Comparison of ENCODE assay signal across 27 mouse cellular contexts in the genomic region with DNA sequence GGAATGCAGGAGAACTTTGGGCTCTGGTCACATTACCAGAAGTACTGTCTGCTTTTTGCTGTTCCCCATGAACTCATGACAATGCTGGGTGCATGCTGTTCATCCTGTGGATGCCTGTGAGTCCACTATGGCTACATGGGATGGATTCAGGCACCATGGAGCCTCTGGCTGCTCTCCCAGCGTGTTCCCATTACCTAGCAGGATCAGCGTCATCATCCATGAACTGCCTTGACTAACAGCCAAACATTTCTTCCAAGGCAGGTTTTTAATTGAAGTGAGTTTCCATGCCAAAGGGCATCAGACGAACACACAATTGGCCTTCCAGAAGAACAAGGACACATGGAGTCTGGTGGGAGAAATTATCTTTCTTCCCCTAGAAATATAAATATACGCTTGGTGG.
DNase-seq lines count a peak whose midpoint lies in the region; ATAC-seq and TF ChIP-seq lines count a peak whose summit lies in the region.
"Had no signal": no experiment of that assay in that cellular context is flagged by ENCODE, and none has a peak within 500 bp of the region (broad histone marks: within the 10 kb centered on the region; RNA-seq: fewer than 3 reads in every experiment).

No protein-coding gene starts in this region.

- no peaks in the 10 kb centered on the region for H3K79me2 ChIP-seq in heart, adult 2 months (replicated peaks; ENCODE audit: control insufficient read depth, insufficient read depth, low read length)

- TF ChIP-seq EP300 in heart, adult 2 months (IDR thresholded peaks at IDR 0.05; ENCODE audit: insufficient read depth, low read depth, low read length), result no peak

- no peak for TF ChIP-seq POLR2A in heart, adult 2 months (IDR thresholded peaks at IDR 0.05; ENCODE audit: insufficient read depth, low read depth, low read length)

- DNase-seq in forebrain, embryonic 10.5 days (ENCODE audit: extremely low spot score, low spot score), result no peak
- DNase-seq in kidney, adult 9 months, result peak; percentile 76
- DNase-seq in forebrain, postnatal 0 days, result peak; percentile 7
- peak; percentile 60 for DNase-seq in kidney, postnatal 14 days
- no peak for DNase-seq in gastrocnemius, postnatal 14 days
- DNase-seq in heart, adult 2 months, result no peak
- DNase-seq: adrenal gland, adult 2 months; adrenal gland, postnatal 36 days; B cell, adult 2 months; cerebellum, adult 2 months; gastrocnemius, postnatal 25 days; heart, adult 11 months; heart, postnatal 4 days; layer of hippocampus, postnatal 36 days; lung, embryonic 14.5 days; lung, postnatal 14 days; right cerebral cortex, postnatal 25 days; thymus, postnatal 14 days had no signal

- peak; percentile 58; the same call in 1 of the 2 replicates for ATAC-seq in forebrain, embryonic 15.5 days (replicated peaks)
- ATAC-seq in kidney, embryonic 16.5 days (ENCODE audit: low FRiP score, low TSS enrichment), result no peak
- no peak for ATAC-seq in forebrain, postnatal 0 days
- ATAC-seq: inflammation-experienced regulatory T-cells, adult 6 months; midbrain, embryonic 15.5 days had no signal

- H3K4me2 ChIP-seq in forebrain, embryonic 15.5 days (replicated peaks), result no peak overlapping the region
- H3K4me2 ChIP-seq in kidney, embryonic 16.5 days (replicated peaks; ENCODE audit: low read depth, low read length), result no peak overlapping the region
- H3K4me2 ChIP-seq in forebrain, postnatal 0 days (ENCODE audit: low read depth), result no peak overlapping the region
- H3K4me2 ChIP-seq: heart, embryonic 12.5 days; hindbrain, embryonic 14.5 days; lung, embryonic 14.5 days; midbrain, embryonic 15.5 days; stomach, embryonic 15.5 days had no signal

- H3K9ac ChIP-seq in forebrain, embryonic 15.5 days (replicated peaks), result no peak overlapping the region
- no peak overlapping the region for H3K9ac ChIP-seq in kidney, embryonic 16.5 days (replicated peaks; ENCODE audit: low read length)
- H3K9ac ChIP-seq in forebrain, postnatal 0 days, result no peak overlapping the region
- no peak overlapping the region for H3K9ac ChIP-seq in heart, adult 2 months (ENCODE audit: low read depth, low read length)
- H3K9ac ChIP-seq: heart, embryonic 12.5 days; hindbrain, embryonic 14.5 days; liver, embryonic 14.5 days; lung, embryonic 14.5 days; midbrain, embryonic 15.5 days; stomach, embryonic 15.5 days had no signal

- H3K27me3 ChIP-seq in forebrain, embryonic 15.5 days, result no peaks in the 10 kb centered on the region
- H3K27me3 ChIP-seq in forebrain, embryonic 10.5 days (ENCODE audit: poor library complexity, severe bottlenecking), result no peaks in the 10 kb centered on the region
- no peaks in the 10 kb centered on the region for H3K27me3 ChIP-seq in kidney, embryonic 16.5 days (ENCODE audit: insufficient read depth, low read length)
- H3K27me3 ChIP-seq in forebrain, postnatal 0 days (ENCODE audit: insufficient read depth, low read length), result no peaks in the 10 kb centered on the region
- H3K27me3 ChIP-seq in heart, adult 2 months (ENCODE audit: control insufficient read depth, insufficient read depth, low read length), result no peaks in the 10 kb centered on the region
- H3K27me3 ChIP-seq: heart, embryonic 12.5 days; midbrain, embryonic 15.5 days; stomach, embryonic 15.5 days had no signal

- WGBS in forebrain, embryonic 15.5 days, result 51% methylated on average over 4 of the region's 4 CpGs
- 86% methylated on average over 4 of the region's 4 CpGs for WGBS in forebrain, embryonic 10.5 days
- 78% methylated on average over 4 of the region's 4 CpGs for WGBS in kidney, embryonic 16.5 days
- WGBS in forebrain, postnatal 0 days, result 51% methylated on average over 4 of the region's 4 CpGs
- 71% methylated on average over 4 of the region's 4 CpGs for WGBS in heart, adult 2 months

- no peaks in the 10 kb centered on the region for H3K9me3 ChIP-seq in forebrain, embryonic 15.5 days
- H3K9me3 ChIP-seq in forebrain, embryonic 10.5 days, result no peaks in the 10 kb centered on the region
- no peaks in the 10 kb centered on the region for H3K9me3 ChIP-seq in kidney, embryonic 16.5 days (ENCODE audit: low read length)
- no peaks in the 10 kb centered on the region for H3K9me3 ChIP-seq in forebrain, postnatal 0 days (ENCODE audit: low read length)
- H3K9me3 ChIP-seq: midbrain, embryonic 15.5 days; stomach, embryonic 15.5 days had no signal

- H3K27ac ChIP-seq in forebrain, embryonic 15.5 days (replicated peaks), result no peak overlapping the region
- H3K27ac ChIP-seq in forebrain, embryonic 10.5 days, result no peak overlapping the region
- no peak overlapping the region for H3K27ac ChIP-seq in kidney, embryonic 16.5 days (ENCODE audit: low read length)
- H3K27ac ChIP-seq in forebrain, postnatal 0 days (ENCODE audit: low read depth, low read length), result no peak overlapping the region
- H3K27ac ChIP-seq in heart, adult 2 months, result no peak overlapping the region
- H3K27ac ChIP-seq: liver, embryonic 14.5 days; midbrain, embryonic 15.5 days; stomach, embryonic 15.5 days had no signal

- no peak overlapping the region for H3K4me3 ChIP-seq in forebrain, embryonic 15.5 days
- no peak overlapping the region for H3K4me3 ChIP-seq in forebrain, embryonic 10.5 days
- H3K4me3 ChIP-seq in kidney, embryonic 16.5 days (ENCODE audit: low read length), result no peak overlapping the region
- H3K4me3 ChIP-seq in forebrain, postnatal 0 days (ENCODE audit: low read depth, low read length), result no peak overlapping the region
- H3K4me3 ChIP-seq in heart, adult 2 months, result no peak overlapping the region
- H3K4me3 ChIP-seq: erythroblast, embryonic 14.5 days; heart, embryonic 12.5 days; midbrain, embryonic 15.5 days; stomach, embryonic 15.5 days had no signal

- peaks cover 7% of the 10 kb centered on the region; the same call in 1 of the 2 replicates for H3K4me1 ChIP-seq in forebrain, embryonic 15.5 days
- no peaks in the 10 kb centered on the region for H3K4me1 ChIP-seq in forebrain, embryonic 10.5 days
- H3K4me1 ChIP-seq in kidney, embryonic 16.5 days (ENCODE audit: insufficient read depth, low read length), result no peaks in the 10 kb centered on the region
- H3K4me1 ChIP-seq in forebrain, postnatal 0 days (ENCODE audit: insufficient read depth), result no peaks in the 10 kb centered on the region
- no peaks in the 10 kb centered on the region for H3K4me1 ChIP-seq in heart, adult 2 months (ENCODE audit: control insufficient read depth, insufficient read depth, low read length)
- H3K4me1 ChIP-seq: heart, embryonic 12.5 days; midbrain, embryonic 15.5 days; stomach, embryonic 15.5 days had no signal

- no peaks in the 10 kb centered on the region for H3K36me3 ChIP-seq in forebrain, embryonic 15.5 days
- no peaks in the 10 kb centered on the region for H3K36me3 ChIP-seq in forebrain, embryonic 10.5 days (replicated peaks)
- no peaks in the 10 kb centered on the region for H3K36me3 ChIP-seq in kidney, embryonic 16.5 days (ENCODE audit: insufficient read depth, low read length)
- no peaks in the 10 kb centered on the region for H3K36me3 ChIP-seq in forebrain, postnatal 0 days (ENCODE audit: insufficient read depth)
- no peaks in the 10 kb centered on the region for H3K36me3 ChIP-seq in heart, adult 2 months (ENCODE audit: control insufficient read depth, insufficient read depth, low read length)
- H3K36me3 ChIP-seq: heart, embryonic 12.5 days; midbrain, embryonic 15.5 days; stomach, embryonic 15.5 days had no signal

- no peak for TF ChIP-seq CTCF in forebrain, postnatal 0 days (IDR thresholded peaks at IDR 0.05; ENCODE audit: low read depth)
- no peak for TF ChIP-seq CTCF in heart, adult 2 months (IDR thresholded peaks at IDR 0.05)

- intact Hi-C loops in gastrocnemius, postnatal 14 days (cut with DNase I; ENCODE audit: low total_unique reads), result no loop called here
- intact Hi-C loops in heart, adult 2 months (cut with DNase I), result no loop called here

Comparison
In these comparisons a context has a peak if more than half of its experiments do, and no peak if none do; other contexts are left out.
1. DNase-seq: peak in kidney, adult 9 months (single experiment), forebrain, postnatal 0 days (single experiment) and kidney, postnatal 14 days (single experiment); none in forebrain, embryonic 10.5 days (single experiment), gastrocnemius, postnatal 14 days (single experiment) and heart, adult 2 months (0 of 2).